Mouse (Mus musculus) liver, adult 2 months (tissue): ENCODE measurements around the gene Zbtb18.

Experiments used
- CTCF ChIP-seq: fragments of 200-500 bp; IDR thresholded peaks from 2 replicates; pipeline ENCODE4 v1.5.1; 2011; ENCODE audit warnings: low read depth, low read length, control low read depth
- POLR2A ChIP-seq: fragments of 200-500 bp; IDR thresholded peaks from 2 replicates; pipeline ENCODE4 v1.6.1; 2011; ENCODE audit warnings: low read length, control low read depth; ENCODE audit not compliant: insufficient read depth; ENCODE audit errors: extremely low read depth

DNA sequence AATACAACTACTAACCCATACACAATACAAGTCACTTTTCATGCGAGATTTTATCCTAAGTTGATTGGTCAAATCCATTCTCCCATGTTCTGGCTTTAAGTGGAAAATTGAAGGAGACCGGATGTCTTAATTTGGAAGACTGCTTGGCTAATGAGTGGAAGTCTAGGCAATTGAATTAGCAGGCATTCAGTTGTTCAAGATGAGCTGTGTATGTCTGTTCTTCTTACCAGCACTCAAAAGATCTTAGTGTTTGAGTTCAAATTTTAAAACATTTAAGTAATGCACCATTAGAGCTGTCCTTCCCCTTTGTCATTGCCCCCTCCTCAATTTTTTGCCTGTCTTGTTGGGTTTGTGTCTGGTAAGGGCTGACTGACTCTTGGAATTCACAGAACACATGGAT lies 8.9 kb downstream of the Zbtb18 start:
- TF ChIP-seq CTCF = no peak
- TF ChIP-seq POLR2A = no peak
